Mouse (Mus musculus) embryo, embryonic 10.5 days (tissue): ENCODE data around the gene Slc6a6.
A peak's percentile ranks its signal among the peaks of the same experiment; 100 is the strongest.

Experiments
- DNase-seq: peaks from one replicate; pipeline ENCODE4 v3.0.0-alpha.2; 2015; ENCODE audit warnings: low spot score

The Slc6a6 gene

DNA sequence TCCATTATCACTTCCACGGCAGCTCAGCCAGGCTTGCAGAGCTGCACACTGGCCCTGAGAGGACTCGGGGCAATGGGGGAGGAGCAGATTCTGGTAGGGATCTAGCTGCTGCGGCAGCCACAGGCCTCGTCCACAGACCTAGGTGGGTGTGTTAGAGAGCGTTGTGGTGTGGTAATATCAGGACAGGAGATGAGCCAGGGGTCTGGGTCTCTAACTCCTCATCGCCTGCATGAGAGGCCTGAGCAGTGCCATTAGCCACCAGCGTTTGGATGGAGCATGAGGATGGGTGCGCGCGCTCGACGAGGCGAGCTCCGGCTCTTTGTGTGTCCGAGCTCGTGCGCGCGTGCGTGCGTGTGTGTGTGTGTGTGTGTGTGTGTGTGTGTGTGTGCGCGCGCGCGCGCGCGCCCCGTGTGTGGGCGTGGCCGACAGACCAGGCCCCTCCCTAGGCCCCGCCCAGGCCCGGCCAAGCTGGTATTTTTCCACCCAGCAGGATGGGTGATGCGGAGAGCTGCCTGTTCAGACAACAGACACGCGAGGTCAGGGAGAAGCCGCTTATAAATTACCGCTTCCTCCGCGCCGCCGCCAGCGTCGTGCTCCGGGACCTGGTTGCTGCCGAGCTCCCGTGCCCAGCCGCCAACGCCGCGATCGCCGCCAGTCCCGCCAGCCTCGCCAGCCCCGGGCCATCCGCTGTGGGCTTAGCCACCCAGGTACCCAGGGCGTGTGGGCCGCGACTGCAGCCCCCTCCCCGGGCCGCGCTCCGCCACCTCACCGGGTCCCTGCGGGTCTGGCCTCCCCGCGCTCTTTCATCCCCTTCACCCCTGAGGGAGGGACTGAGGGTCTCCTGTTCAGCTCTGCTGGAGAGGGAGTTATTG is at the start of gene Slc6a6:
TSS of gene Slc6a6 (plus strand) at position 452 of the 872 bp plus-strand sequence.
- DNase-seq: peak; percentile 94

DNA sequence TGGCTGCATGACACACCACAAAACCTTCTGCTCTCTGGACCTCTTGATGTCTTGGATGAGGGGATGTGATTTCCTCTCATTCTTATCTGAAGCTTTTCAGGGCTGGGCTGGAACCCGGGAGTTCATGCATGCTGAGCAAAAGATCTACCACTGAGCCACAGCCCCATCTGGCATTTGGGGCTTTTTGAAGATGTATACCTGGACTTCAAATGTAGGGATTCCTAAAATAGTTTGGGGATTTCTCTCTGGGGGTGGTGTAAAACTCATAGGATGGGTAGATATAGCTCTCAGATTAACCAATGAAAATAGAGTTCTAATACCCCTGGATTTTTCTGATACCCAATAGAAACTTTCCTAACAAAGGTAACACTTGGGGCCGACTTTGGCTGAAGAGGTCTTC is 49.4 kb upstream of the Slc6a6 start:
- DNase-seq: no peak

DNA sequence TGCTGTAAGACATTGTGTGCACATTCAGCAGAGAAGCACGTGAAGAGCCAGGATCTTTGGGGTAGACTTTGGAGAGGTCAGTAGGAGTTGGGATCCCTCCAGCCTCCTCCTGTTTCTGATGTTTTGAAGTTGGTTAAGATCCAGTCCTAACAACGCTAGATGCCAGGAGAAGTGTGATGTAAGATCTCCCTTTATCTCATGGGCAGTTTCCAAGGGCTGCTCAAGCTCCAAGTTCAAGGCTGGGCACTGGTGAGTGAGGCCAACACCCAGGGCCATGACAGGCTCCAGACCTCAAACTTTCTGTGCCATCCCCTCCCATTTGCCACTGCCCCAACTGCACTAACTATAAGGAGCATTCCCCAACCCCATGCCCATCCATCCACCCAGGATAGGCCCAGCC is 49.0 kb upstream of the Slc6a6 start:
- no peak for DNase-seq

- DNase-seq: peak; percentile 67
Measured at GRCm38 (mm10) chr6:91638204-91638995, 45.5 kb upstream of the Slc6a6 start.

GRCm38 (mm10) chr6:91643011-91643410 is 40.8 kb upstream of the Slc6a6 start:
- DNase-seq: no peak

DNA sequence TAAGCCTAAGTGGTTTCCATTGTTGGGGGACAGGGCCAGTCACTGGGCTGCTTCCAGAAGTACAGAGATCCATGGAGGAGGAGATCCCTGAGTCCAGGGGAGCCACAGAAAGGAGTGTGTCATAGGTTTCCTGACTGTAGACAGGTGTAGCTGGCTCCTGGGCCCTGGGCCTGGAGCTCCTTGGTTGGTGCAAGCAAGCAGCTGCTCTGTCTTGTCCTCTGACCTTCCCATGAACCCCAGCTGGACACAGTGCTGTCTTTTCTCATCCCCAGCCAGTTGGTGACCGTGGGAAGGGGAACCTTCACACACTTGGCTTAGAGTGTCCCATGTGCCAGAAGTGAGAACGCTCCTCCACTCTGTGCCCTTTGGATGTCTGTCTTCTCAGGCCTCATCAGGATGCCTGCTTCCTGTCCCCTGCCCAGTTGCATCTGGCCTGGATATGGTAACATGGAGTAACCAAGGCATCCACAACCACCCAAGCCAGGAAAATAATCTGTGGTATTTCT is 40.4 kb upstream of the Slc6a6 start:
- no peak for DNase-seq

GRCm38 (mm10) chr6:91646019-91646418 is 37.8 kb upstream of the Slc6a6 start:
- DNase-seq: no peak

DNA sequence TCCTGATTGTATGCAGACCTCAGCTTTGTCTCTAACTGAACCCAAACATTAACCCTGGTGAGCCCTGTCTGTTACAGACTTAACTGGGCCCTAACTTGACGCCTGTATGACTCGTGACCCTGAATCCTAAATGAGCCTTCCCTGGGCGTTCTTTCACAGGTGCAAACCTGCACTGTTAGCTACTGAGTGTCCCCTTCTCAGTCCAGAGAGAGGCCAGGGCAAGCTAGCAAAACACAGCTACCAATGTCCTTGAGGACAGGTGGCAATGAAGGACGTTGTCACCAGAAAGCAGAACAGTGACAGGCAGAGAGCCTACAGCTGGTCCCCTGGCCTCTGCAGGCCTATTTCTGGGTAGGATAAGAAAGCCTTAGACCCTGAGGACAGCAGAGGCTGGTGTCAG is 37.0 kb upstream of the Slc6a6 start:
- DNase-seq: no peak

GRCm38 (mm10) chr6:91647385-91647791 is 36.5 kb upstream of the Slc6a6 start:
- no peak for DNase-seq

DNA sequence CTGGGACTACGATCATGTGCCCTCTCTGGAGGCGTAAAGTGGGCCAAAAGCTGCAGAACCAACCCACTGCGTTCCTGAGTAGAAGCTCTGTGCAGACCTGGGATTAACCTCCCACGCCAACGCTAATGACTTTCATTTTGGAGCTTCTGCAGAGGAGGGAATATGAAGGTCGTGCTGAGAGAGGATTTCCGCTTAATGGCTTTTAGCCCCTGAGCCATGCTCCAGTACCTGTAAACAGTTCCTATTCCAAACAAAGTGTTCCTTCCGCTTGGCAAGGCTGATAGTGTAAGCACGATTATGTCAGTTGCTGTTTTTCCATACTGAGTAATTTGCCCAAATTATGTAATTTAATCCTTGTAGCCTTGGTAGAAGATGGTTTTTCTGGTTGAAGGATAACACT is 33.6 kb upstream of the Slc6a6 start:
- no peak for DNase-seq

GRCm38 (mm10) chr6:91652296-91652695 is 31.6 kb upstream of the Slc6a6 start:
- no peak for DNase-seq

DNA sequence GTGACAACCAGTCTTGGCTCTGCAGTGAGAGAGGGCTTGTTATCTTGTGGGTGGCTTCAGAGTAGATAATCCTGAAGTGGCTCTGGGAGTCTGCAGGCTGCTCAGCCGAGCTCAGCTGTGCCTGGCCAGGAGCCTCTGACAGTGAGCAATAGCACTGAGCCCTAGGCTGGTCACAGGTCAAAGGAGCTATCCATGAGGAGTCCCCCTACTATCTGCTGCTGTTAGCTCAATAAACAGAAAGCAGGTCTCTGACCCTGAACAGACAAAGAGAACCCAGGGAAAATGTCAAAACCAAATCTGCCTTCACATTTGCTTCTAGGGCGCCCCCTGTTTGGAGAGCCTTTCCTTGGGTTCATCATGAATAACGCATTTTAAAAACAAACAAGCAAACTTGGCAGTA is 28.6 kb upstream of the Slc6a6 start:
- peak; percentile 15 for DNase-seq

GRCm38 (mm10) chr6:91655874-91656433 is 27.9 kb upstream of the Slc6a6 start:
- DNase-seq: no peak

DNA sequence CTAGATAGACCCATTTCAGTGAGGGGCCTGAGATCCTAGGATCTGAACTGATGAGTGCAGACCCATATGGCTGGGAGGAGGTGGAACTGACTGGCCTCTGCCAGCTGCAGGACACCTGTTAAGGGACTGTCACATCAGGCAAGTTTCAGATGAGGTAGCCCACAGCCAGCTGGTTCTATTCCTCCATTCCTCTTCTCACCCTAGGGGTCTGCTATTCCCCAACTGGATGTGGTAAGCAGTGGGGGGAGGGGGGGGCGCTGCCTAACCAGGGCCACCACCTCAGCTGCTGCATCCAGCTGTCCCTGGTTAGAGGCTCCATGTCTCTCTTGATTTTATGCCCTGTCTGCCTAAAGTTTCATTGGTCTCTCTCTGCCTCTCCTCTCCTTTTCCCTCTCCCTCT is 25.6 kb upstream of the Slc6a6 start:
- DNase-seq: no peak

- no peak for DNase-seq
Measured at GRCm38 (mm10) chr6:91659841-91660509, 23.9 kb upstream of the Slc6a6 start.

DNA sequence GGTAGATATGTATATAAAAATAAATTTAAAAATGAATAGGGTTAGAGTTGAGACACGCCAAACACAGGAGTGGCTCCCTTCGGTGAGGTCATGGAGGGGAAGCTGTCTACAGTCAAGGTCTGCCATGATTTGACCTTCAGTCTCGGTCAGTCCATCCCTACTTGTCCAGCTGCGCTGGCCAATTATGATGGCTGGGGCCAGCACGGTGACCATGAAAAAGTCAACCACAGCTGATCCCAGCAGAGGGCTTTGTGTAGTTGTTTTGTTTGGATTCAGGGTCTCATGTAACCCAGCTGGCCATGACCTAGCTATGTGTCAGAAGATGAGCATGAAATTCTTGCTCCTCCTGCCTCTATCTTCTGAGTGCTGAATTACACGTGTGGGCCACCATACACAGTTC is 21.6 kb upstream of the Slc6a6 start:
- DNase-seq: no peak

GRCm38 (mm10) chr6:91663616-91664015 is 20.2 kb upstream of the Slc6a6 start:
- no peak for DNase-seq

DNA sequence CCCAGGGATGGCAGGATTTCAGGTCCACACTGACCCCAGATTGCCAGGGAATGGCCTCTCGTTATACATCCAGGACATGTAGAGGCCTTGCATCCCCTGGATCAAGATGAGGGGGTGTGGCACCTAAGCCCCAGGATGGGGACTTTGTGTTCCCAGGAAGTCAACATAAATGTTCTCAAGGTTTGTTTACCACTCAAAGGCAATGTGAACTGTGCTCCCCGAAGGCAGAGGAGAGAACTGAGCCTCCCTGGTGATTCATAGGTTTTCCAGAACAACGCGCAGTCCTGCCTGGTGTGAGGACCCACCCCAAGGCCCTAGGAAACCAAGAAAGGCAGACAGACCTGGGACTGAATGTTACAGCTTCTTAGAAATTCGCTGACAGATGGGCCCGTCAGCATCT is 18.6 kb upstream of the Slc6a6 start:
- no peak for DNase-seq

DNA sequence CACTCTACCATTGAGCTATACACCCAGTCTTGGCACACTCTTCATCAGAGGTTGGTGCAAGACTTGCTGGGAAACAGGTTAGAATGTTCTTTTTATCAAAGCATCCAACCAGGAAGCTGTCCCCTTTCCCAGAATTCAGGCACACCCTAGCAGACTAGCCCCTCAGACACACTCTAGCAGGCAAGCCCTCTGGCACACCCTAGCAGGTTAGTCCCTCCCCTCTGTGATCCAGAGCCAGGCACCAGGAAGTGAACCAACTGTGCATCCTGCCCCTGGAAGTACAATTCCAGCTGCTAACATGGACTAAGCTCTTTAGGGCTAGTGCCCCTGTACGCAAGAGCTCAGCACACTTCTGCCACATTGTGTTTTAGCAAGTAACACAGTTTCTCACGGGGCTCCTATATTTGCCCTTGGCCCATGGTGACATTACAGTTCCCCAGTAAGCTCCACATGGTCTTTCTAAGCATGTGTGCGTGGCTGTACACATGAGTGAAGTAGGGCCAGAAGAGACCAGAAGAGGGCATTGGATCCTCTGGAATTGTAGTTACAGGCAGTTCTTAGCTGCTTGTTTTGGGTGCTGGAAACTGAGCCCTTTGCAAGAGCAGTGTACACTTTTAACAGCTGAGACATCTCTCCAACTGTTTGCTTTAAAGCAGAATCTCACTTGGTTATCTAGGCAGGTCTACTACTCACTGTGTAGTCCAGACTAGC is 17.7 kb upstream of the Slc6a6 start:
- no peak for DNase-seq

DNA sequence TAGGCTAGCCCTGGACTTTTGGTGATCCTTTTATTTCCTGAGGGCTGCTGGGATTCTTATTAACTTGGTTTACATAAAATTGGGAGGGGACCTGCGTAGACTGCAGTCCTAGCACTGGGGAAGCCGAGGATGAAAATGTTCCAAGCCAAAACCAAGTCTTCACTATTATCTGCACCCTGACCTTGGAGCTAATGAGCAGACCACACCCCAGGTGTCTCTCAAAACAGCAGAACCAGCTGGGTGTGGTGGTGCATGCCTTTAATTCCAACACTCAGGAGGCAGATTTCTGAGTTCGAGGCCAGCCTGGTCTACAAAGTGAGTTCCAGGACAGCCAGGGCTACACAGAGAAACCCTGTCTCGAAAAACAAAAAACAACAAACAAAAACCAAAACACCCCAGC is 16.7 kb upstream of the Slc6a6 start:
- DNase-seq: no peak

GRCm38 (mm10) chr6:91668276-91668675 is 15.6 kb upstream of the Slc6a6 start:
- DNase-seq: no peak
